Mouse (Mus musculus): ENCODE measurements around the gene Stab1. TPM values are rescaled to one million over a fixed set of nuclear protein-coding genes. Genes with fewer than 3 reads are reported as not detected.

The Stab1 gene
- polyA plus RNA-seq, 1 experiment: 41.5 TPM

- peaks cover 13% of the 10 kb centered on the region for H3K36me3 ChIP-seq (ENCODE audit: control insufficient read depth, insufficient read depth, low read length)
- DNase-seq: no peak
- H3K27ac ChIP-seq (ENCODE audit: insufficient read depth, low read depth, low read length): peak overlapping the region; percentile 79
- H3K4me3 ChIP-seq (ENCODE audit: insufficient read depth, low read depth, low read length): peak overlapping the region; percentile 96
- no peak for TF ChIP-seq POLR2A (IDR thresholded peaks at IDR 0.05; ENCODE audit: low read depth, low read length)
- no peak for TF ChIP-seq CTCF (conservative IDR thresholded peaks at IDR 0.05; ENCODE audit: insufficient read depth, insufficient read length, low read depth, low read length)
- H3K4me1 ChIP-seq (ENCODE audit: control insufficient read depth, insufficient read depth, low read length): peaks cover 17% of the 10 kb centered on the region
- 31% methylated on average over 4 of the region's 4 CpGs for WGBS
- no peaks in the 10 kb centered on the region for H3K27me3 ChIP-seq (replicated peaks; ENCODE audit: control insufficient read depth, insufficient read depth, low read length)
These were observed 36.4 kb upstream of the Stab1 start for GRCm38 (mm10) chr14:31204844-31205243.

- Histone ChIP-seq H3K4me1 (ENCODE audit: control insufficient read depth, insufficient read depth, low read length) (peaks cover 12% of the 10 kb centered on the region; the same call in 1 of the 2 replicates), H3K27me3 (replicated peaks; ENCODE audit: control insufficient read depth, insufficient read depth, low read length) (no peaks in the 10 kb centered on the region), H3K4me3 (ENCODE audit: insufficient read depth, low read depth, low read length) (no peak overlapping the region), H3K27ac (ENCODE audit: insufficient read depth, low read depth, low read length) (no peak overlapping the region), H3K36me3 (ENCODE audit: control insufficient read depth, insufficient read depth, low read length) (peaks cover 15% of the 10 kb centered on the region)
- WGBS: 87% methylated on average over 3 of the region's 3 CpGs
- DNase-seq: no peak
- TF ChIP-seq POLR2A (IDR thresholded peaks at IDR 0.05; ENCODE audit: low read depth, low read length) (no peak), CTCF (conservative IDR thresholded peaks at IDR 0.05; ENCODE audit: insufficient read depth, insufficient read length, low read depth, low read length) (no peak)
These were observed 31.6 kb upstream of the Stab1 start for GRCm38 (mm10) chr14:31200038-31200437.

DNA sequence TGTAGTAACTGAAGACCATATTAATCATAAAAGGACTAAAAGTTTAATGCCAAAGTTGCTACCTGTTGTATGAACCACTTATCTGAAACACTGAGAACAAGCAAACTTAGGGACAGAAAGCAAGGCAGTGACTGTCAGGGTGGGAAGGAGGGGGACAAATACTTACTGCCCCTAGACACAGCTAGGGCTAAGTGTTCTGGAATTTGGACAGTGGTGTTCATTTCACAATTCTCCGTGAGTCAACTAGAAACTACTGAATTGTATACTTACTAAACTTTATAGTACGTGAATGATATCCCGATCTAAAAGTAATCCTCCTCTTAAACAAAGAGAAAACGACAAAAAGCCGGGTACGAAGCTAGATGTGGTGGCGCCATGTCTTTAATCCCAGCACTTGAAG, 31.2 kb upstream of the Stab1 start:
- peaks cover 9% of the 10 kb centered on the region; the same call in 1 of the 2 replicates for H3K4me1 ChIP-seq (ENCODE audit: control insufficient read depth, insufficient read depth, low read length)
- TF ChIP-seq CTCF (conservative IDR thresholded peaks at IDR 0.05; ENCODE audit: insufficient read depth, insufficient read length, low read depth, low read length) (no peak), POLR2A (IDR thresholded peaks at IDR 0.05; ENCODE audit: low read depth, low read length) (no peak)
- no peak overlapping the region for H3K4me3 ChIP-seq (ENCODE audit: insufficient read depth, low read depth, low read length)
- WGBS: 87% methylated on average over 7 of the region's 7 CpGs
- H3K27me3 ChIP-seq (replicated peaks; ENCODE audit: control insufficient read depth, insufficient read depth, low read length): no peaks in the 10 kb centered on the region
- H3K27ac ChIP-seq (ENCODE audit: insufficient read depth, low read depth, low read length): no peak overlapping the region
- no peak for DNase-seq
- peaks cover 15% of the 10 kb centered on the region for H3K36me3 ChIP-seq (ENCODE audit: control insufficient read depth, insufficient read depth, low read length)

DNA sequence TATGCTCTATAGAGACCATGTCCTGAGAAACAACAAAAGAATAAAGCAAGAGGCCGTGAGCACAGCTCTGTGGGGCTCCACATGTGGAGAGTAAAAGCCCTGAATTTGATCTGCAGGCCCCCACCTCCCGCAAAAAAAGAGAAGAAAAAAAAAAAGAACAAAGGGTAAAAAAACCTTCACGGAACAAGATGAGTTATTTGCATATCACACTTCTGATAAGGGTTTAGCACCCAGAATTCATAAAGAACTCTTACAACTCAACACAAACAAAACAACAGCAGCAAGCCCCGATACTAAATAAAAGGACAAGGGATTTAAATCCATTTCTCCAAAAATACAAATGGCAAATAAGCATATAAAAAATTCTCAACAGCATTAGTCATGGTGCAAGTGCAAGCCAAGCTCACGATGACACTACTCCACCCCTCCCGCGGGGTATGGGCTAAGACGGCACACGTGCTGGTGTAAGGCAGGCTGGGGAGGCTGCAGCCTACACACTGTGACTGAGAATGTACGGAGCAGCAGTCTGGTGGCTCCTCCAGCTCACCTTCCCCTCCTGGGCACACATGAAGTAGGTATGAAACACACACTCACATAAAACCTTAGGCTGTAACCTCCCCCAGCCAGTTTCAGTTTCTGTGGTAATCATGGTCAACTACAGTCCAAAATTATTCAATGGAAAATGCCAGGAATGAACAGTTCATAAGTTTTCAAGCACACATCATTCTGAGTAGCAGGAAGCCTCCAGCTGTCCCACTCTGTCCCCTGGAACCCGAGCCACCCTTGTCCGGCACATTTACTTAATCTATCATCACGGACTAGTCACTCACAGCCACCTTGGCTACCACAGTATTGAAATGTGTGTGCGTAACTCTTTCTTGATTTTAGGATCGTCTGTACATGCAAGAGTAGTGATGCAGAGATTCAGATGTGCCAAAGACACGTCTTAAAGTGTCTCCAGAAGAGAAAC, 29.4 kb upstream of the Stab1 start:
- Histone ChIP-seq H3K27ac (ENCODE audit: insufficient read depth, low read depth, low read length) (peak overlapping the region; percentile 71; the same call in 1 of the 2 replicates), H3K4me3 (ENCODE audit: insufficient read depth, low read depth, low read length) (peak overlapping the region; percentile 9; the same call in 1 of the 2 replicates)

DNA sequence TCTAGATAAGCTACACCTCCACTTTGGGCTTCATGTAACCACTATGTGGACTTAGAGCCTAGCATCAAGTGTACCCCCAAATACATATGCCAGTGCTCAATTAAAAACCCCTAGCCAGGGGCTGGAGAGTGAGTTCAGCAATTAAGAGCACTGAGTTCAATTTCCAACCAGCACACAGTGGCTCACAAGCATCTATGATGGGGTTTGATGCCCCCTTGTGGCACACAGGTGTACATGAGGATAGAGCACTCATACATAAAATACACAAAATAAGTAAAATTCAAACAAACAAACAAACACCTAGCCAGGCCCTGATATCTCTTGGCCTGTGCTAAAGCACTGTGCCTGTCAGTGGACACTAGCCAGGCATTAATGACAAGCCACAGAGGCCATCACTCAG, 27.5 kb upstream of the Stab1 start:
- Histone ChIP-seq H3K27me3 (replicated peaks; ENCODE audit: control insufficient read depth, insufficient read depth, low read length) (no peaks in the 10 kb centered on the region), H3K4me1 (ENCODE audit: control insufficient read depth, insufficient read depth, low read length) (peaks cover 7% of the 10 kb centered on the region; the same call in 1 of the 2 replicates), H3K27ac (ENCODE audit: insufficient read depth, low read depth, low read length) (no peak overlapping the region), H3K36me3 (ENCODE audit: control insufficient read depth, insufficient read depth, low read length) (peaks cover 5% of the 10 kb centered on the region; the same call in 1 of the 2 replicates), H3K4me3 (ENCODE audit: insufficient read depth, low read depth, low read length) (no peak overlapping the region)
- TF ChIP-seq POLR2A (IDR thresholded peaks at IDR 0.05; ENCODE audit: low read depth, low read length): no peak
- TF ChIP-seq CTCF (conservative IDR thresholded peaks at IDR 0.05; ENCODE audit: insufficient read depth, insufficient read length, low read depth, low read length): peak; percentile 66
- DNase-seq: peak; percentile 63

More for the DNA sequence above, 29.4 kb upstream of the Stab1 start:
- DNase-seq: peak; percentile 43
- peaks cover 9% of the 10 kb centered on the region for H3K36me3 ChIP-seq (ENCODE audit: control insufficient read depth, insufficient read depth, low read length)
- WGBS: 36% methylated on average over 16 of the region's 16 CpGs
- no peaks in the 10 kb centered on the region for H3K27me3 ChIP-seq (replicated peaks; ENCODE audit: control insufficient read depth, insufficient read depth, low read length)
- H3K4me1 ChIP-seq (ENCODE audit: control insufficient read depth, insufficient read depth, low read length): peaks cover 7% of the 10 kb centered on the region; the same call in 1 of the 2 replicates
- TF ChIP-seq CTCF (conservative IDR thresholded peaks at IDR 0.05; ENCODE audit: insufficient read depth, insufficient read length, low read depth, low read length): no peak
- no peak for TF ChIP-seq POLR2A (IDR thresholded peaks at IDR 0.05; ENCODE audit: low read depth, low read length)

- H3K4me1 ChIP-seq (ENCODE audit: control insufficient read depth, insufficient read depth, low read length): peaks cover 7% of the 10 kb centered on the region; the same call in 1 of the 2 replicates
- H3K27me3 ChIP-seq (replicated peaks; ENCODE audit: control insufficient read depth, insufficient read depth, low read length): no peaks in the 10 kb centered on the region
- H3K27ac ChIP-seq (ENCODE audit: insufficient read depth, low read depth, low read length): peak overlapping the region; percentile 65; the same call in 1 of the 2 replicates
- peaks cover 4% of the 10 kb centered on the region; the same call in 1 of the 2 replicates for H3K36me3 ChIP-seq (ENCODE audit: control insufficient read depth, insufficient read depth, low read length)
- WGBS: 84% methylated on average over 4 of the region's 4 CpGs
- no peak for TF ChIP-seq POLR2A (IDR thresholded peaks at IDR 0.05; ENCODE audit: low read depth, low read length)
- no peak for TF ChIP-seq CTCF (conservative IDR thresholded peaks at IDR 0.05; ENCODE audit: insufficient read depth, insufficient read length, low read depth, low read length)
- no peak for DNase-seq
- H3K4me3 ChIP-seq (ENCODE audit: insufficient read depth, low read depth, low read length): no peak overlapping the region
These were observed 27.1 kb upstream of the Stab1 start for GRCm38 (mm10) chr14:31195521-31195920.
